13 mouse cellular contexts compared by ENCODE assay signal in the genomic region with DNA sequence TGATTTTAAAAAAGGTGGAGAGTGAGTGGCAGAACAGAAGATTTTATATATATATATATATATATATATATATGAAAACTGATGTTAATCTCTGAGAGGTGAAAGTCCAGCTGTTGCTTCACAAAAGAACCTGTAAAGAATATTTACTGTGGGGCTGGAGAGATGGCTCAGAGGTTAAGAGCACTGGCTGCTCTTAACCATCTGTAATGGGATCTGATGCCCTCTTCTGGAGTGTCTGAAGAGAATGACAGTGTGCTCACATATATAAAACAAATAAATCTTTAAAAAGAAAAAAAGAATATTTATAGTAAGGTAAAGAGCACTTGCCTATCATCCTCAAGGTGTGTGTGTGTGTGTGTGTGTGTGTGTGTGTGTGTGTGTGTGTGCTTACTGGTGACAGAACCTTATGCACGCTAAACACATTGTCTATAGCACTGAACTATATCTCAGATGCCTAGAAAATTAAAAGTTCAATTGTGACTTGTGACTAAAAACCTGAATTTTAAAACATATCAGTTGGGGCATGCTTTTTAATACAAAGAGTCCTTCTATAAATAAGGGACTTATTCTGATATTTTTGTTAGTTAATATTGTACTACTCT. TPM values are rescaled to one million over a fixed set of nuclear protein-coding genes. Genes with fewer than 3 reads are reported as not detected.
A peak's percentile ranks its signal among the peaks of the same experiment; 100 is the strongest.
DNase-seq lines count a peak whose midpoint lies in the region; ATAC-seq and TF ChIP-seq lines count a peak whose summit lies in the region.
"Had no signal": no experiment of that assay in that cellular context is flagged by ENCODE, and none has a peak within 500 bp of the region (broad histone marks: within the 10 kb centered on the region; RNA-seq: fewer than 3 reads in every experiment).

No protein-coding gene starts in this region.

- peak; percentile 26 for TF ChIP-seq CTCF in heart, adult 2 months (IDR thresholded peaks at IDR 0.05)
- no peak for TF ChIP-seq CTCF in liver, embryonic 14.5 days (IDR thresholded peaks at IDR 0.05; ENCODE audit: low read depth)

- 61% methylated on average over 1 of the region's 1 CpGs for WGBS in heart, adult 2 months
- WGBS in heart, embryonic 15.5 days: 71% methylated on average over 1 of the region's 1 CpGs
- 100% methylated on average over 1 of the region's 1 CpGs for whole genome bisulfite sequencing in intestine, embryonic 15.5 days
- 82% methylated on average over 1 of the region's 1 CpGs for WGBS in liver, embryonic 14.5 days (ENCODE audit: insufficient replicate concordance)

- H3K9ac ChIP-seq in heart, adult 2 months (ENCODE audit: low read depth, low read length): no peak overlapping the region
- no peak overlapping the region for H3K9ac ChIP-seq in heart, embryonic 15.5 days
- H3K9ac ChIP-seq in intestine, embryonic 15.5 days: no peak overlapping the region
- no peak overlapping the region for H3K9ac ChIP-seq in liver, embryonic 14.5 days (replicated peaks)
- H3K9ac ChIP-seq: embryonic facial prominence, embryonic 13.5 days; forebrain, embryonic 12.5 days; hindbrain, embryonic 13.5 days had no signal

- peaks cover 11% of the 10 kb centered on the region for H3K79me2 ChIP-seq in heart, adult 2 months (replicated peaks; ENCODE audit: control insufficient read depth, insufficient read depth, low read length)

- H3K27me3 ChIP-seq in heart, adult 2 months (ENCODE audit: control insufficient read depth, insufficient read depth, low read length): no peaks in the 10 kb centered on the region
- H3K27me3 ChIP-seq in heart, embryonic 15.5 days: no peaks in the 10 kb centered on the region
- no peaks in the 10 kb centered on the region for H3K27me3 ChIP-seq in intestine, embryonic 15.5 days (replicated peaks)
- no peaks in the 10 kb centered on the region for H3K27me3 ChIP-seq in liver, embryonic 14.5 days (ENCODE audit: control insufficient read depth, insufficient read depth, low read length)
- H3K27me3 ChIP-seq: embryonic facial prominence, embryonic 13.5 days; forebrain, embryonic 12.5 days; hindbrain, embryonic 13.5 days had no signal

- H3K4me2 ChIP-seq in heart, embryonic 15.5 days: no peak overlapping the region
- no peak overlapping the region for H3K4me2 ChIP-seq in intestine, embryonic 15.5 days (replicated peaks)
- peak overlapping the region; percentile 57 for H3K4me2 ChIP-seq in liver, embryonic 14.5 days (ENCODE audit: low read depth)
- H3K4me2 ChIP-seq: embryonic facial prominence, embryonic 13.5 days; forebrain, embryonic 12.5 days; hindbrain, embryonic 13.5 days; midbrain, embryonic 11.5 days had no signal

- H3K4me1 ChIP-seq in heart, adult 2 months (ENCODE audit: control insufficient read depth, insufficient read depth, low read length): peaks cover 6% of the 10 kb centered on the region
- peaks cover 14% of the 10 kb centered on the region for H3K4me1 ChIP-seq in heart, embryonic 15.5 days (replicated peaks)
- peaks cover 8% of the 10 kb centered on the region; the same call in 1 of the 2 replicates for H3K4me1 ChIP-seq in intestine, embryonic 15.5 days (replicated peaks)
- H3K4me1 ChIP-seq in liver, embryonic 14.5 days (replicated peaks; ENCODE audit: control insufficient read depth in 2 of 2, insufficient read depth in 2 of 2, low read length in 1 of 2): peaks cover 23 to 33% of the 10 kb centered on the region in 2 experiments
- H3K4me1 ChIP-seq: forebrain, embryonic 12.5 days had no signal

- no peak for TF ChIP-seq EP300 in heart, adult 2 months (IDR thresholded peaks at IDR 0.05; ENCODE audit: insufficient read depth, low read depth, low read length)
- no peak for TF ChIP-seq EP300 in liver, embryonic 14.5 days (IDR thresholded peaks at IDR 0.05; ENCODE audit: low read depth)

- no peaks in the 10 kb centered on the region for H3K9me3 ChIP-seq in heart, embryonic 15.5 days (replicated peaks)
- no peaks in the 10 kb centered on the region for H3K9me3 ChIP-seq in intestine, embryonic 15.5 days
- H3K9me3 ChIP-seq in liver, embryonic 14.5 days (ENCODE audit: control insufficient read depth, low read length): no peaks in the 10 kb centered on the region
- H3K9me3 ChIP-seq: embryonic facial prominence, embryonic 13.5 days; forebrain, embryonic 12.5 days; hindbrain, embryonic 13.5 days had no signal

- H3K36me3 ChIP-seq in heart, adult 2 months (ENCODE audit: control insufficient read depth, insufficient read depth, low read length): peaks cover 2% of the 10 kb centered on the region; the same call in 1 of the 2 replicates
- H3K36me3 ChIP-seq in heart, embryonic 15.5 days: no peaks in the 10 kb centered on the region
- H3K36me3 ChIP-seq in intestine, embryonic 15.5 days: no peaks in the 10 kb centered on the region
- H3K36me3 ChIP-seq in liver, embryonic 14.5 days (replicated peaks; ENCODE audit: control insufficient read depth, insufficient read depth, low read depth): no peaks in the 10 kb centered on the region
- H3K36me3 ChIP-seq: embryonic facial prominence, embryonic 13.5 days; forebrain, embryonic 12.5 days; hindbrain, embryonic 13.5 days had no signal

- ATAC-seq in heart, embryonic 15.5 days (replicated peaks; ENCODE audit: insufficient number of reproducible peaks, insufficient read depth, low FRiP score, low read depth): no peak
- peak; percentile 58 for ATAC-seq in intestine, embryonic 15.5 days
- ATAC-seq in liver, embryonic 14.5 days (ENCODE audit: insufficient read depth): no peak

- H3K27ac ChIP-seq in heart, adult 2 months: peak overlapping the region; percentile 23
- peak overlapping the region; percentile 78 for H3K27ac ChIP-seq in heart, embryonic 15.5 days
- H3K27ac ChIP-seq in intestine, embryonic 15.5 days: no peak overlapping the region
- H3K27ac ChIP-seq in liver, embryonic 14.5 days: peak overlapping the region; percentile 60
- H3K27ac ChIP-seq: embryonic facial prominence, embryonic 13.5 days; forebrain, embryonic 12.5 days; hindbrain, embryonic 13.5 days had no signal

- no peak for DNase-seq in heart, adult 2 months
- no peak for DNase-seq in heart, postnatal 10 days
- no peak for DNase-seq in heart, postnatal 4 days
- no peak for DNase-seq in liver, embryonic 14.5 days (ENCODE audit: low read depth in 3 of 3, low spot score in 3 of 3)
- no peak for DNase-seq in adrenal gland, adult 2 months
- DNase-seq in neural tube, embryonic 10.5 days (ENCODE audit: extremely low spot score, low spot score): no peak

- intact Hi-C loops in heart, adult 2 months (cut with DNase I): no loop called here
- intact Hi-C loops in heart, postnatal 10 days (cut with DNase I): no loop called here

- TF ChIP-seq POLR2A in heart, adult 2 months (IDR thresholded peaks at IDR 0.05; ENCODE audit: insufficient read depth, low read depth, low read length): no peak

- H3K4me3 ChIP-seq in heart, adult 2 months: no peak overlapping the region
- no peak overlapping the region for H3K4me3 ChIP-seq in heart, embryonic 15.5 days
- no peak overlapping the region for H3K4me3 ChIP-seq in intestine, embryonic 15.5 days (replicated peaks)
- H3K4me3 ChIP-seq in liver, embryonic 14.5 days (ENCODE audit: insufficient read depth in 1 of 2, low read depth in 2 of 2, low read length in 2 of 2): no peak overlapping the region
- H3K4me3 ChIP-seq: embryonic facial prominence, embryonic 13.5 days; erythroblast, embryonic 14.5 days; forebrain, embryonic 12.5 days; hindbrain, embryonic 13.5 days had no signal

RNA-seq across cellular contexts. Expression of a gene that starts 19.0 kb away (rescaled TPM):
- total RNA-seq in heart, adult 2 months (2021): 10 to 100 TPM; 20.9 to 23.8 TPM
- 8.2 and 18.7 TPM in 2 replicates for polyA plus RNA-seq in heart, adult 2 months (2012; rRNA removed)
- 10 to 100 TPM; 22.4 to 24.9 TPM for total RNA-seq in heart, postnatal 10 days (2021)
- polyA plus RNA-seq in heart, embryonic 15.5 days (2015; fragmentation: Nextera tagmentation; extraction: Ambion mirVana): 15.8 and 15.9 TPM in 2 replicates
- total RNA-seq in heart, postnatal 4 days (2021): 10 to 100 TPM; 32.4 to 34.9 TPM
- 13.0 and 13.9 TPM in 2 replicates for polyA plus RNA-seq in intestine, embryonic 15.5 days (2015; fragmentation: Nextera tagmentation; extraction: Ambion mirVana)
- 2.6 and 3.7 TPM in 2 replicates for polyA plus RNA-seq in liver, embryonic 14.5 days (2012; rRNA removed)
- 4.1 and 5.4 TPM in 2 replicates for polyA plus RNA-seq in liver, embryonic 14.5 days (2014; fragmentation: Nextera tagmentation; extraction: Ambion mirVana)
- total RNA-seq in adrenal gland, adult 2 months (2021): 10 to 100 TPM; 22.7 to 28.6 TPM
- 18.7 and 19.8 TPM in 2 replicates for polyA plus RNA-seq in adrenal gland, adult 2 months (2012; rRNA removed)

RNA-seq across cellular contexts. Expression of a gene that starts 56.6 kb away (rescaled TPM):
- 10 to 100 TPM; 12.2 to 16.2 TPM for total RNA-seq in heart, adult 2 months (2021)
- polyA plus RNA-seq in heart, adult 2 months (2012; rRNA removed): 9.2 and 15.3 TPM in 2 replicates
- 1 to 10 TPM; 4.7 to 5.4 TPM for total RNA-seq in heart, postnatal 10 days (2021)
- polyA plus RNA-seq in heart, embryonic 15.5 days (2015; fragmentation: Nextera tagmentation; extraction: Ambion mirVana): 2.2 and 2.5 TPM in 2 replicates
- 1 to 10 TPM; 2.4 to 2.8 TPM for total RNA-seq in heart, postnatal 4 days (2021)
- polyA plus RNA-seq in intestine, embryonic 15.5 days (2015; fragmentation: Nextera tagmentation; extraction: Ambion mirVana): 3.6 and 3.7 TPM in 2 replicates
- polyA plus RNA-seq in liver, embryonic 14.5 days (2012; rRNA removed): 2.3 and 2.9 TPM in 2 replicates
- polyA plus RNA-seq in liver, embryonic 14.5 days (2014; fragmentation: Nextera tagmentation; extraction: Ambion mirVana): 1.1 and 1.6 TPM in 2 replicates
- total RNA-seq in adrenal gland, adult 2 months (2021): 10 to 100 TPM; 24.3 to 42.2 TPM
- polyA plus RNA-seq in adrenal gland, adult 2 months (2012; rRNA removed): 6.2 and 6.6 TPM in 2 replicates
